Mouse (Mus musculus): ENCODE measurements around the gene Crb1.
"Not testable (repeated sequence)": the region's sequence is repeated elsewhere in the genome, so short reads cannot be mapped to it uniquely, and the experiment has no call there.

Gene Crb1

GRCm38 (mm10) chr1:139376638-139377286, at the start of gene Crb1:
TSS of gene Crb1 (minus strand) at chr1:139377100.
- DNase-seq (ENCODE audit: low read depth) = no peak

GRCm38 (mm10) chr1:139425006-139425405, 48.1 kb upstream of the Crb1 start:
- no peak for DNase-seq (ENCODE audit: low read depth)

- DNase-seq (ENCODE audit: low read depth) = no peak
These were observed 47.0 kb upstream of the Crb1 start for GRCm38 (mm10) chr1:139423931-139424330.

- DNase-seq (ENCODE audit: low read depth) = peak; percentile 24
These were observed 46.0 kb upstream of the Crb1 start for GRCm38 (mm10) chr1:139422941-139423340.

- DNase-seq (ENCODE audit: low read depth) = peak; percentile 85
These were observed 45.2 kb upstream of the Crb1 start, which contains the start of gene Zbtb41 for GRCm38 (mm10) chr1:139421875-139422791. TSS of gene Zbtb41 (plus strand) at chr1:139422288.

GRCm38 (mm10) chr1:139421521-139421874, 44.6 kb upstream of the Crb1 start:
- no peak for DNase-seq (ENCODE audit: low read depth)

GRCm38 (mm10) chr1:139413465-139413864, 36.6 kb upstream of the Crb1 start:
- DNase-seq (ENCODE audit: low read depth) = peak; percentile 28

GRCm38 (mm10) chr1:139412365-139412764, 35.5 kb upstream of the Crb1 start:
- not testable (repeated sequence) for DNase-seq (ENCODE audit: low read depth)

GRCm38 (mm10) chr1:139407701-139408100, 30.8 kb upstream of the Crb1 start:
- DNase-seq (ENCODE audit: low read depth) = peak; percentile 67

GRCm38 (mm10) chr1:139405766-139406165, 28.9 kb upstream of the Crb1 start:
- DNase-seq (ENCODE audit: low read depth) = no peak

- no peak for DNase-seq (ENCODE audit: low read depth)
These were observed 19.7 kb upstream of the Crb1 start for GRCm38 (mm10) chr1:139396589-139396988.

GRCm38 (mm10) chr1:139391747-139392146, 14.8 kb upstream of the Crb1 start:
- DNase-seq (ENCODE audit: low read depth) = no peak

- DNase-seq (ENCODE audit: low read depth) = no peak
These were observed 2.7 kb upstream of the Crb1 start for GRCm38 (mm10) chr1:139379621-139379984.

- DNase-seq (ENCODE audit: low read depth) = no peak
These were observed 2.1 kb upstream of the Crb1 start for GRCm38 (mm10) chr1:139378861-139379620.

GRCm38 (mm10) chr1:139375900-139376299, 1.0 kb downstream of the Crb1 start:
- DNase-seq (ENCODE audit: low read depth) = no peak

GRCm38 (mm10) chr1:139371341-139371740, 5.6 kb downstream of the Crb1 start:
- no peak for DNase-seq (ENCODE audit: low read depth)

GRCm38 (mm10) chr1:139348566-139348965, 28.3 kb downstream of the Crb1 start:
- DNase-seq (ENCODE audit: low read depth) = no peak

- DNase-seq (ENCODE audit: low read depth) = no peak
These were observed 30.1 kb downstream of the Crb1 start for GRCm38 (mm10) chr1:139346602-139347371.

- DNase-seq (ENCODE audit: low read depth) = no peak
These were observed 30.8 kb downstream of the Crb1 start for GRCm38 (mm10) chr1:139346030-139346601.

GRCm38 (mm10) chr1:139340178-139340859, 36.6 kb downstream of the Crb1 start:
- DNase-seq (ENCODE audit: low read depth) = peak; percentile 73

GRCm38 (mm10) chr1:139336997-139337396, 39.9 kb downstream of the Crb1 start:
- DNase-seq (ENCODE audit: low read depth) = no peak
